Mouse (Mus musculus) midbrain, postnatal 0 days (tissue): Measurements from ENCODE around the gene Car10. TPM values are rescaled to one million over a fixed set of nuclear protein-coding genes. Genes with fewer than 3 reads are reported as not detected.
A peak's percentile ranks its signal among the peaks of the same experiment; 100 is the strongest.

ENCODE experiments used
- ATAC-seq: fragments of 200-750 bp; cut with Nextera tagmentation; 2 replicates; pipeline ENCODE4 v1.8.0; 2017; ENCODE audit warnings: moderate number of reproducible peaks, mild to moderate bottlenecking, moderate TSS enrichment, moderate library complexity; ENCODE audit not compliant: low FRiP score
- DNase-seq: peaks from one replicate; pipeline ENCODE4 v3.0.0-alpha.2; 2015; ENCODE audit warnings: low spot score
- H3K27ac ChIP-seq: fragments of 300-500 bp; sonication (generic); 2 replicates; pipeline ENCODE4 v1.5.1; 2014; ENCODE audit warnings: low read depth, mild to moderate bottlenecking, low read length, mixed read lengths
- H3K27me3 ChIP-seq: fragments of 300-500 bp; sonication (generic); 2 replicates; pipeline ENCODE4 v1.6.1; 2014; ENCODE audit warnings: low read length, control low read depth, mixed read lengths; ENCODE audit not compliant: insufficient read depth
- H3K36me3 ChIP-seq: fragments of 300-500 bp; sonication (generic); 2 replicates; pipeline ENCODE4 v1.6.1; 2014; ENCODE audit warnings: low read length, control low read depth, mixed read lengths; ENCODE audit not compliant: insufficient read depth
- H3K4me1 ChIP-seq: fragments of 300-500 bp; sonication (generic); 2 replicates; pipeline ENCODE4 v1.6.1; 2014; ENCODE audit warnings: mild to moderate bottlenecking, control low read depth, antibody characterized with exemption, low read length, mixed read lengths; ENCODE audit not compliant: insufficient read depth
- H3K4me2 ChIP-seq: fragments of 300-500 bp; sonication (generic); 2 replicates; pipeline ENCODE4 v1.6.1; 2014; ENCODE audit warnings: low read depth, mild to moderate bottlenecking, low read length, mixed read lengths; ENCODE audit not compliant: poor library complexity, severe bottlenecking
- H3K4me3 ChIP-seq: fragments of 300-500 bp; sonication (generic); 2 replicates; pipeline ENCODE4 v1.5.1; 2014; ENCODE audit warnings: low read depth, mild to moderate bottlenecking, low read length, moderate library complexity
- H3K9ac ChIP-seq: fragments of 300-500 bp; sonication (generic); replicated peaks from 2 replicates; pipeline ENCODE4 v1.6.1; 2014; ENCODE audit warnings: mild to moderate bottlenecking, low read length, moderate library complexity, mixed read lengths; ENCODE audit not compliant: poor library complexity, severe bottlenecking
- H3K9me3 ChIP-seq: fragments of 300-500 bp; sonication (generic); 2 replicates; pipeline ENCODE4 v1.6.1; 2016; ENCODE audit warnings: low read length, control low read depth
- CTCF ChIP-seq: IDR thresholded peaks from 2 replicates; pipeline ENCODE4 v1.5.1; 2016; ENCODE audit warnings: antibody characterized with exemption, mild to moderate bottlenecking
- whole genome bisulfite sequencing: fragments of 180-500 bp; shearing (Covaris S2); extraction: QIAGEN DNeasy Blood & Tissue Kit; methylation state at CpG from one replicate; pipeline ENCODE4 v1.1.7; 2014; 5-methylcytosine and 5-hydroxymethylcytosine counted together
- polyA plus RNA-seq: library from polyadenylated mRNA; unstranded; fragments of >200 nt; fragmentation: Nextera tagmentation; extraction: Ambion mirVana; gene quantifications from 2 replicates; pipeline ENCODE4 v1.2.1, GENCODE M21; 2015
- total RNA-seq: library from RNA; depleted of rRNA; stranded (reverse); fragments of >200 nt; gene quantifications from 2 replicates; pipeline ENCODE4 v1.2.3, GENCODE M21; 2014

The Car10 gene
- total and polyA plus RNA-seq, 2 experiments from 2014 or later: 62.8 to 69.6 TPM

- Histone ChIP-seq H3K27me3 (no peaks in the 10 kb centered on the region), H3K9ac (no peak overlapping the region), H3K27ac (no peak overlapping the region), H3K36me3 (no peaks in the 10 kb centered on the region), H3K4me1 (peaks cover 4% of the 10 kb centered on the region; the same call in 1 of the 2 replicates), H3K4me3 (no peak overlapping the region), H3K9me3 (no peaks in the 10 kb centered on the region), H3K4me2 (no peak overlapping the region)
- ATAC-seq: no peak
- no peak for TF ChIP-seq CTCF
- peak; percentile 57 for DNase-seq
Observed at GRCm38 (mm10) chr11:93562330-93562865, 464.6 kb downstream of the Car10 start.

DNA sequence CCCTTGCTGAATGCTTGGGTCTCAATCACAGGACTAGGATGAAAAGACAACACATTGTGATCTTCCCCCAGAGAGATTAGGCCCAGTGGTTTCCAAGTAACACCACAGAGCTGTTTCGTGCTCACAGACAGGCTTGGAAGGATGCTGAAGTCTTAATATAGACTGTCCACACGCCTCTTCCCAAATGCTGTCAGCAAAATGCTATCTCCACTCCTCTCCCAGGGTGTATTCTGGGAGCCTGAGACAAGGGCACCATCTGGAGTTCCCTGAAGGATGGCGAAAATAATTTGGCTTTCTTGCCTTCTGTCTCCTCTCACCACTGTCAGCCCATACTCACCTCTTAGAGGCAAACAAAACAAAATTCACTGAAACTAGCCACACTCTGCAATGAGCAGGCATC lies 467.9 kb downstream of the Car10 start:
- H3K4me1 ChIP-seq: peaks cover 2% of the 10 kb centered on the region; the same call in 1 of the 2 replicates
- ATAC-seq: no peak
- H3K4me3 ChIP-seq: no peak overlapping the region
- TF ChIP-seq CTCF: no peak
- DNase-seq: peak; percentile 28
- no peak overlapping the region for H3K27ac ChIP-seq
- H3K27me3 ChIP-seq: no peaks in the 10 kb centered on the region
- H3K4me2 ChIP-seq: no peak overlapping the region
- H3K9ac ChIP-seq: no peak overlapping the region
- no peaks in the 10 kb centered on the region for H3K36me3 ChIP-seq
- H3K9me3 ChIP-seq: no peaks in the 10 kb centered on the region
- 69% methylated on average over 3 of the region's 3 CpGs for WGBS

DNA sequence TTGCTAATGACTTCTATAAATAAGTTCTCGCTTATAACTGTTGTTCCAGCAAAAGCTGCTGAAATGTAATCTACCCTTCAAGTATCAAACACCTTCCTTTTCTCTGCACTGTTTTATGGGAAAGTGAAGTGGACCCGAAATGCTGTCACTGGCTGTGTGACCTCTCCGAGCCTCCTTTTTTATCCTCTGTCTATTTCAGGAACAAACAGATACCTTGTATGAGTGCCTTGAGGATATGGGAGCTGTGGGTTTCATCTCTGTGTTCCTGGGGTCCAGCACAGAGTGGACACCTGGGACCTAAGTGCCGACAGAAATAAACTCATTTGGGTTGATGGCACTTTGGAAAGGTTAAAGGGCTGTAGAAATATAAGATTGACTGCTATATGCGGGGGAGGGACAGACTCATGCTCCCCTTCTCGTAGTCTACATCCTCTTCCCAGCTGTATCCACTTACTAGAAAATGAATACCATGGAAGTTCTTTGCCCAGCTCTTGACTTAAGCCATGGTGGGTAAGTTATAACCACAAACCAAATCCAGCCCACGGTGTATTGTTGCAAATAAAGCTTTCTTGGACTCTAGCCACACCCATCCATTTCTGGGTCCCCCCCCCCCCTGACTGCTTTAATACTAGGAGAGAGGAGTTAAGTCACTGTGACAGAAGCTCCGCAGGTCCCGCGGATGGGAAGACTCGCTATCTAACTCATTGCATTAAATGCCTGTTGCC lies 474.3 kb downstream of the Car10 start:
- Histone ChIP-seq H3K4me1 (no peaks in the 10 kb centered on the region), H3K27ac (no peak overlapping the region), H3K9me3 (no peaks in the 10 kb centered on the region), H3K9ac (no peak overlapping the region), H3K4me3 (no peak overlapping the region), H3K27me3 (no peaks in the 10 kb centered on the region), H3K36me3 (no peaks in the 10 kb centered on the region), H3K4me2 (no peak overlapping the region)
- no peak for TF ChIP-seq CTCF
- WGBS: 84% methylated on average over 11 of the region's 11 CpGs
- no peak for DNase-seq
- no peak for ATAC-seq

- Histone ChIP-seq H3K36me3 (no peaks in the 10 kb centered on the region), H3K9me3 (no peaks in the 10 kb centered on the region), H3K9ac (no peak overlapping the region), H3K4me1 (no peaks in the 10 kb centered on the region), H3K27me3 (no peaks in the 10 kb centered on the region), H3K4me3 (no peak overlapping the region), H3K27ac (no peak overlapping the region), H3K4me2 (no peak overlapping the region)
- ATAC-seq (no peak), DNase-seq (no peak)
- no peak for TF ChIP-seq CTCF
- WGBS: 87% methylated on average over 2 of the region's 2 CpGs
Observed at GRCm38 (mm10) chr11:93577441-93577840, 479.6 kb downstream of the Car10 start.

- no peak for ATAC-seq
- Histone ChIP-seq H3K9me3 (no peaks in the 10 kb centered on the region), H3K9ac (no peak overlapping the region), H3K36me3 (no peaks in the 10 kb centered on the region), H3K4me3 (no peak overlapping the region), H3K4me1 (no peaks in the 10 kb centered on the region), H3K4me2 (no peak overlapping the region), H3K27ac (no peak overlapping the region), H3K27me3 (no peaks in the 10 kb centered on the region)
- WGBS: 96% methylated on average over 1 of the region's 1 CpGs
- TF ChIP-seq CTCF: no peak
- no peak for DNase-seq
Observed at GRCm38 (mm10) chr11:93579626-93580025, 481.8 kb downstream of the Car10 start.

DNA sequence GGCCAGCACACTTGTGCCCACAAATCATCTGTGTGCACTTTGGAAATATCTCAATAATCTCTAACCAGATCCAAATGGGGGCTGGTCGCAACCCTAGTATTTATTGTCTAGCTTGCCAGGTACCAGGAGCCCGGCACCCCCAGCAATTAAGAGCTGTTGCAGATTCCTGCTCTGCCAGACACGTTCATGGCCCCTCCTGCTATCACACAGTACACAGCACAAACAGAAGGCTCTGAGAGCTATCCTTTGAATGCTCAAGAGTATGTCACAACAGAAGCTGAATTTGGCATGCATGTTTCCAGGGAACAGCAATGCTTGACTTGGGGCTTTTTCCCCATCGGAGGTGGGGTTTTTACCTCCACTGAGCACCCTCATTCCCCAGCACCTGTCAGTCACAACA lies 483.5 kb downstream of the Car10 start:
- H3K9ac ChIP-seq: no peak overlapping the region
- H3K4me3 ChIP-seq: no peak overlapping the region
- H3K27ac ChIP-seq: no peak overlapping the region
- H3K36me3 ChIP-seq: no peaks in the 10 kb centered on the region
- no peaks in the 10 kb centered on the region for H3K9me3 ChIP-seq
- whole genome bisulfite sequencing: 65% methylated on average over 4 of the region's 4 CpGs
- no peak overlapping the region for H3K4me2 ChIP-seq
- no peak for ATAC-seq
- no peaks in the 10 kb centered on the region for H3K27me3 ChIP-seq
- H3K4me1 ChIP-seq: no peaks in the 10 kb centered on the region
- DNase-seq: no peak
- TF ChIP-seq CTCF: no peak
